Mouse (Mus musculus): ENCODE measurements at regions not wholly inside any gene's neighbourhood (a gene's known extent, or its start where the extent isn't known, plus 50 kb on each side); places are given as distances from the start of the nearest gene placed in this dataset.
A peak's percentile ranks its signal among the peaks of the same experiment; 100 is the strongest.

DNA sequence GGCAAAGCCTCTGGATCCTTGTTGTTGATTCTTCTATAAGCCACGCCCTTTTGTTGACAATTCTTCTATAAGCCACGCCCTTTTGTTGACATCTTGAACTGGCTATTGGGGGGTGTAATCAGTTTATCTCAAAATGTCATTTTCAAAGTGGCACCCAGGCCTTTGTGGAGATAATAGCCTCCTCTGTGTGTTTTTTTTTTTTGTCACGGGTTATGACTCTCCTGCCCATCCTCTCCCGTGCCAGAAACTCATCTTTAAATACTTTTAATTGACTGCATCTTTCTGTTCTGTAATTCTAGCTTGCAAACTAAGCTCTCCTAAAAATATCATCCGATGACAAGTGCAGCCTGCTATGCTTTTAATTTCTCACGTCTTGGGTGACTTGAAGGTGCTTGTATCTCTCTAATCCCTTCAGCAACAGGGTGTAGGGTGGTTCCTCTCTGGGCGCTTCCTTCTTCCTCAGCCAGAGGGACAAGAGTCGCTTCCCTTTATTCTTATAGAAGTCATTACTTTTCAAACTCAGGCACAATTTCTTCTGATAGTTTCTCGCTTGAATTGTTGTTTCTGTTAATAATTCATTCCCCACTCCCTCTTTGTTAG lies 77.0 kb upstream of the Slc38a2 start:
- Histone ChIP-seq H3K9me3 (replicated peaks) (no peaks in the 10 kb centered on the region), H3K36me3 (no peaks in the 10 kb centered on the region)
- WGBS, result 85% methylated on average over 9 of the region's 9 CpGs

GRCm38 (mm10) chr15:96775129-96775528 lies 75.6 kb upstream of the Slc38a2 start:
- H3K4me3 ChIP-seq, result no peak overlapping the region
- 87% methylated on average over 5 of the region's 5 CpGs for WGBS
- DNase-seq (ENCODE audit: low spot score), result no peak
- H3K4me1 ChIP-seq, result peaks cover 12% of the 10 kb centered on the region
- H3K36me3 ChIP-seq, result no peaks in the 10 kb centered on the region
- H3K27ac ChIP-seq, result no peak overlapping the region
- no peaks in the 10 kb centered on the region for H3K27me3 ChIP-seq (ENCODE audit: low read depth, poor library complexity, severe bottlenecking)
- H3K9me3 ChIP-seq (replicated peaks), result no peaks in the 10 kb centered on the region

More for the DNA sequence above, 77.0 kb upstream of the Slc38a2 start:
- Histone ChIP-seq H3K27me3 (ENCODE audit: low read depth, poor library complexity, severe bottlenecking) (no peaks in the 10 kb centered on the region), H3K4me1 (peaks cover 12% of the 10 kb centered on the region), H3K27ac (no peak overlapping the region), H3K4me3 (no peak overlapping the region)
- no peak for DNase-seq (ENCODE audit: low spot score)

DNA sequence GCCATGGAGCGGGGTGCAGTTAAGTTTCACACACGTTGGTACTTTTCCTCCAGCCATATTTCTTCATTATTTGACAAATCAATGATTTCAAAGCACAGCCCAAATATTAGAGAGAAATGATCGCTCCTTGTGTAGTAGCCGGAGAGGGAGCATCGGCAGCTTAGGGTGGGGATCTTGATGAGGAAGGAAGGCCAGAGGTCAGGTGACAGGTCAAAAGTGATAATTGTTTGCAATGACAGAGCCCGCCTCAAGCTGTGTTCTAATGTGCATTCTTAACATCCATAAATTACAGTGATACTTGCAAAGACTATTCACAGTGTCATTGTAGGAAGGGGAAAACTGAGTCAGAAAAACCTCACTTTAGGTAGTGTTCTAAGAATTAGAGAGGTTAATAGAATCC lies 75.1 kb upstream of the Slc38a2 start:
- DNase-seq (ENCODE audit: low spot score), result no peak
- H3K4me1 ChIP-seq, result peaks cover 15% of the 10 kb centered on the region
- H3K9me3 ChIP-seq (replicated peaks), result no peaks in the 10 kb centered on the region
- no peaks in the 10 kb centered on the region for H3K36me3 ChIP-seq
- no peak overlapping the region for H3K4me3 ChIP-seq
- no peaks in the 10 kb centered on the region for H3K27me3 ChIP-seq (ENCODE audit: low read depth, poor library complexity, severe bottlenecking)
- WGBS, result 54% methylated on average over 6 of the region's 6 CpGs
- no peak overlapping the region for H3K27ac ChIP-seq

DNA sequence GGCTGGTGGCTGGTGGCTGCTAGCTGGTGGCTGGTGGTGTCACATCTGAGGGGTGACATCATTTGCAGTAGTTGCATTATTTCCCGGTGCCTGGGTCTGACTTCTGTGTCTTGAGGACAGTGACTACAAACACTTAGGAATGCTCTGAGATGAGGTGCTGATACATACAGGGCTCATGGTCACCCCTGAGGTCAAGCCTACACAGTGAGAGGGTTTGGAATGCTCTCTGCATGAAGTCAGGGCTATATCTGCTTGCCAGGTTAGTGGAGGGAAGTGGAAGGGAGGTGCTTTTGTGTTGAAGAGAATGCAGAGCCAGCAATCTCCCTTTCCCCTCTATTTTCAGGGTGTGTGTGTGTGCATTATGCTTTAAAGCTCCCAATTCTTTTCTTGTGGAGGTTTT lies 74.1 kb upstream of the Slc38a2 start:
- WGBS, result 87% methylated on average over 1 of the region's 1 CpGs

GRCm38 (mm10) chr15:96772701-96773100 lies 73.2 kb upstream of the Slc38a2 start:
- Histone ChIP-seq H3K27me3 (ENCODE audit: low read depth, poor library complexity, severe bottlenecking) (no peaks in the 10 kb centered on the region), H3K36me3 (no peaks in the 10 kb centered on the region), H3K9me3 (replicated peaks) (no peaks in the 10 kb centered on the region), H3K4me1 (peaks cover 25% of the 10 kb centered on the region), H3K27ac (peak overlapping the region; percentile 19; the same call in 1 of the 2 replicates), H3K4me3 (no peak overlapping the region)
- no peak for DNase-seq (ENCODE audit: low spot score)
- WGBS, result 80% methylated on average over 8 of the region's 8 CpGs

More for the DNA sequence above, 74.1 kb upstream of the Slc38a2 start:
- no peak overlapping the region for H3K4me3 ChIP-seq
- H3K27me3 ChIP-seq (ENCODE audit: low read depth, poor library complexity, severe bottlenecking), result no peaks in the 10 kb centered on the region
- DNase-seq (ENCODE audit: low spot score), result no peak
- H3K9me3 ChIP-seq (replicated peaks), result no peaks in the 10 kb centered on the region
- H3K27ac ChIP-seq, result no peak overlapping the region
- peaks cover 22% of the 10 kb centered on the region for H3K4me1 ChIP-seq
- H3K36me3 ChIP-seq, result no peaks in the 10 kb centered on the region

DNA sequence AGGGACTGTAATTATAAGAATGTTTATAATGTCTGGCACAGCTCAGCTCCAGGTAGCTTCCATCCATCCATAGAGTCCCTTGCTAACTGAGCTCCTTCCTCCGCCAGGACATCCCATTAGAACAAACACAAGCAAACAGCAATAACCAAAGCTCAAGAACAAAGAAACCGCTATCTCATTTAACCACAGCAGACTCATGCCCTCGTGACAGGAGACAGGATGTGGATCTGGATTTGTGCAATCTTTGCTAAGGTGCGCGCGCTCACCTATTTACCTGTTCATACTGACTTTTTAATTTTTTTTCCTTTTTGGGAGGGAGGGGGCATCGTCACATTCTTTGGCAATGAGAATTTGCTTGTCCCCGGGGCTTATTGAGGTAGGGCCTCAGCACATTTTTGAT lies 71.3 kb upstream of the Slc38a2 start:
- H3K27ac ChIP-seq, result no peak overlapping the region
- no peaks in the 10 kb centered on the region for H3K36me3 ChIP-seq
- no peak overlapping the region for H3K4me3 ChIP-seq
- 92% methylated on average over 8 of the region's 8 CpGs for WGBS
- peaks cover 25% of the 10 kb centered on the region for H3K4me1 ChIP-seq
- H3K27me3 ChIP-seq (ENCODE audit: low read depth, poor library complexity, severe bottlenecking), result no peaks in the 10 kb centered on the region
- no peaks in the 10 kb centered on the region for H3K9me3 ChIP-seq (replicated peaks)
- DNase-seq (ENCODE audit: low spot score), result no peak

GRCm38 (mm10) chr15:96770299-96770698 lies 70.8 kb upstream of the Slc38a2 start:
- Histone ChIP-seq H3K27ac (no peak overlapping the region), H3K4me3 (no peak overlapping the region), H3K36me3 (no peaks in the 10 kb centered on the region), H3K9me3 (replicated peaks) (no peaks in the 10 kb centered on the region), H3K4me1 (peaks cover 25% of the 10 kb centered on the region), H3K27me3 (ENCODE audit: low read depth, poor library complexity, severe bottlenecking) (no peaks in the 10 kb centered on the region)
- WGBS, result 89% methylated on average over 7 of the region's 7 CpGs
- DNase-seq (ENCODE audit: low spot score), result no peak

DNA sequence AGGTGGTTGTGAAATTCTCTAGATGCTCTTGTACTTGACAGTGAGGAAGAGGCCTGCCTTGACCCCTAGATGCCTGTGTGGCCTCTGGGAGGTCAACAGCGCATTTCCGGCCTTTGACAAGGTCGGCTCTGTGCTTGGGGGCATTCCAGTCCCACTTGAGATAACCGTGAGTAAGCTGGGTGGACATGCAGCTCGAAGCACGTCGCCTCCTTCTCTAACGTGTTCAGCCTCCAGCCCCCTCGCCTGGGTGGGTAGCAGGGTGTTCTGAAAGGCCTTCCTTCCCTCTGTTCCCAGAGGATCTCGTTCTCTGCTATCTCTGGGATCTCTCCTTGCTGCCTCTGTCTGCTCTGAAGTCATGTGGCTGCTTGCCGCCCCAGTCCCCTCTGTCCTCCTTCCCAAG lies 70.2 kb upstream of the Slc38a2 start:
- Histone ChIP-seq H3K36me3 (no peaks in the 10 kb centered on the region), H3K27me3 (ENCODE audit: low read depth, poor library complexity, severe bottlenecking) (no peaks in the 10 kb centered on the region), H3K9me3 (replicated peaks) (no peaks in the 10 kb centered on the region), H3K4me1 (peaks cover 25% of the 10 kb centered on the region), H3K27ac (no peak overlapping the region), H3K4me3 (no peak overlapping the region)
- 83% methylated on average over 11 of the region's 11 CpGs for WGBS
- DNase-seq (ENCODE audit: low spot score), result no peak

- 89% methylated on average over 19 of the region's 19 CpGs for WGBS
- Histone ChIP-seq H3K36me3 (no peaks in the 10 kb centered on the region), H3K9me3 (replicated peaks) (no peaks in the 10 kb centered on the region), H3K27ac (peak overlapping the region; percentile 2; the same call in 1 of the 2 replicates), H3K27me3 (ENCODE audit: low read depth, poor library complexity, severe bottlenecking) (no peaks in the 10 kb centered on the region), H3K4me1 (peaks cover 24% of the 10 kb centered on the region), H3K4me3 (no peak overlapping the region)
- no peak for DNase-seq (ENCODE audit: low spot score)
Measured at GRCm38 (mm10) chr15:96768301-96768993, 68.9 kb upstream of the Slc38a2 start.

DNA sequence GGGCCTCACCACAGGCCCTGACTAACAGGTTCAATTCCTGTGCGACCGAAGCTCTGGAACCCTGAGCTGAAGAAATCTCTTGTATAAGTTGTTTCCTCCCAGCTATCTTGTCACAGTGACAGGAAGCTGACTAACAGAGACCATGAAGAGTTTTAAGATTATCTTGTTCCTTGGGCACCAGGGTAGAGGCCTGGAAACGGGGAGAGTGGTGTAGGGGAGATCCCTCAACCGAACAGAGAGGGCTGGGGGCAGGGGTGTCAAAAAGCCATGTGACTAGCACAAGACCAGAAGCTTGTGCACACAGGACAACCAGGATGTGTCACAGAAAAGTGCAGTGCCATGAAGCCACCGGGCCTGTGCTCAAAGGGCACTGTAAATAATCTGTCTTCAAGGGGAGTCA lies 67.7 kb upstream of the Slc38a2 start:
- H3K36me3 ChIP-seq, result no peaks in the 10 kb centered on the region
- no peaks in the 10 kb centered on the region for H3K27me3 ChIP-seq (ENCODE audit: low read depth, poor library complexity, severe bottlenecking)
- WGBS, result 87% methylated on average over 5 of the region's 5 CpGs
- H3K4me1 ChIP-seq, result peaks cover 13% of the 10 kb centered on the region
- DNase-seq (ENCODE audit: low spot score), result no peak
- H3K9me3 ChIP-seq (replicated peaks), result no peaks in the 10 kb centered on the region
- no peak overlapping the region for H3K27ac ChIP-seq
- H3K4me3 ChIP-seq, result no peak overlapping the region

DNA sequence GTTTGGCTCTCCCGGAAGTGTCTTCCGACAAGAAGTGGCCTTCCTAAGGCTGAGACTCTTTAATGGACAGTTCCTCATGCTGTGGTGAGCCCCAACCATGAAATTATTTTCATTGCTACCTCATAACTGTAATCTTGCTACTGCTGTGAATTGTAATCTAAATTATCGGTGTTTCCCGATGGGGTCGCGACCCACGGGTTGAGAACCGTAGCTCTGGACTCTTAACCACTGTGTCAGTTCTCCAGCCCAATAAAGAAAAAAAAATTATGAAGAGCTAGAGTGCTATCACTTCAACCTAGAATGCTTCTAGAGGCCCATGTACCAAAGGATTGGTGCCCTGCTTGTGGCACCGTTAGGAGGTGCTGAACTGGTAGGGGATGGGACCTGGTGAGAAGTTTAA lies 66.7 kb upstream of the Slc38a2 start:
- WGBS, result 95% methylated on average over 9 of the region's 9 CpGs
- no peaks in the 10 kb centered on the region for H3K27me3 ChIP-seq (ENCODE audit: low read depth, poor library complexity, severe bottlenecking)
- DNase-seq (ENCODE audit: low spot score), result no peak
- no peak overlapping the region for H3K27ac ChIP-seq
- no peaks in the 10 kb centered on the region for H3K36me3 ChIP-seq
- no peaks in the 10 kb centered on the region for H3K9me3 ChIP-seq (replicated peaks)
- no peak overlapping the region for H3K4me3 ChIP-seq
- H3K4me1 ChIP-seq, result peaks cover 13% of the 10 kb centered on the region

GRCm38 (mm10) chr15:96763611-96764010 lies 64.1 kb upstream of the Slc38a2 start:
- Histone ChIP-seq H3K9me3 (replicated peaks) (no peaks in the 10 kb centered on the region), H3K27me3 (ENCODE audit: low read depth, poor library complexity, severe bottlenecking) (no peaks in the 10 kb centered on the region), H3K4me3 (no peak overlapping the region), H3K36me3 (no peaks in the 10 kb centered on the region), H3K27ac (no peak overlapping the region), H3K4me1 (peaks cover 3% of the 10 kb centered on the region)
- DNase-seq (ENCODE audit: low spot score), result no peak
- 70% methylated on average over 1 of the region's 1 CpGs for WGBS

GRCm38 (mm10) chr15:96759078-96759995 lies 59.8 kb upstream of the Slc38a2 start:
- WGBS, result 88% methylated on average over 13 of the region's 13 CpGs
- no peak overlapping the region for H3K4me3 ChIP-seq
- no peaks in the 10 kb centered on the region for H3K9me3 ChIP-seq (replicated peaks)
- H3K27me3 ChIP-seq (ENCODE audit: low read depth, poor library complexity, severe bottlenecking), result no peaks in the 10 kb centered on the region
- no peak for DNase-seq (ENCODE audit: low spot score)
- H3K27ac ChIP-seq, result no peak overlapping the region
- peaks cover 14% of the 10 kb centered on the region for H3K4me1 ChIP-seq
- no peaks in the 10 kb centered on the region for H3K36me3 ChIP-seq

All from limb, embryonic 10.5 days (tissue).